Mouse (Mus musculus) layer of hippocampus, postnatal 14 days (tissue): ENCODE results near the gene Cd151. TPM values are rescaled to one million over a fixed set of nuclear protein-coding genes. Genes with fewer than 3 reads are reported as not detected.

Experiments
- DNase-seq, 2 experiments: peaks; one replicate each; pipeline ENCODE4 v3.0.0; 2021 to 2022; ENCODE audit warnings: low spot score in 2 of 2, mixed read lengths in 1 of 2
- long read RNA-seq, 2 experiments: library from polyadenylated mRNA; stranded (forward); transcript quantifications; one replicate each; pipeline ENCODE4 v2.0.0; 2021
- total RNA-seq, 2 experiments: library from RNA; stranded (reverse); gene quantifications; 2 replicates each; pipeline ENCODE4 v1.2.3; 2021

Gene Cd151
- total RNA-seq: 10 to 100 TPM; 29.5 to 33.8 TPM
- long read RNA-seq, experiment 1, transcript Cd151-202 (8 exons, 1,865 nt): minor isoform, 6 of 20 reads
- long read RNA-seq, experiment 1, transcript Cd151-203 (8 exons, 1,708 nt): major isoform, 8 of 20 reads
- long read RNA-seq, experiment 1, partial matches to known transcripts: 1 of 20 reads
- long read RNA-seq, experiment 1, other reads (novel, unspliced or antisense): 5 of 20 reads
- long read RNA-seq, experiment 2, transcript Cd151-203 (8 exons, 1,708 nt): major isoform, 16 of 31 reads
- long read RNA-seq, experiment 2, partial matches to known transcripts: 4 of 31 reads
- long read RNA-seq, experiment 2, other reads (novel, unspliced or antisense): 4 of 31 reads

DNA sequence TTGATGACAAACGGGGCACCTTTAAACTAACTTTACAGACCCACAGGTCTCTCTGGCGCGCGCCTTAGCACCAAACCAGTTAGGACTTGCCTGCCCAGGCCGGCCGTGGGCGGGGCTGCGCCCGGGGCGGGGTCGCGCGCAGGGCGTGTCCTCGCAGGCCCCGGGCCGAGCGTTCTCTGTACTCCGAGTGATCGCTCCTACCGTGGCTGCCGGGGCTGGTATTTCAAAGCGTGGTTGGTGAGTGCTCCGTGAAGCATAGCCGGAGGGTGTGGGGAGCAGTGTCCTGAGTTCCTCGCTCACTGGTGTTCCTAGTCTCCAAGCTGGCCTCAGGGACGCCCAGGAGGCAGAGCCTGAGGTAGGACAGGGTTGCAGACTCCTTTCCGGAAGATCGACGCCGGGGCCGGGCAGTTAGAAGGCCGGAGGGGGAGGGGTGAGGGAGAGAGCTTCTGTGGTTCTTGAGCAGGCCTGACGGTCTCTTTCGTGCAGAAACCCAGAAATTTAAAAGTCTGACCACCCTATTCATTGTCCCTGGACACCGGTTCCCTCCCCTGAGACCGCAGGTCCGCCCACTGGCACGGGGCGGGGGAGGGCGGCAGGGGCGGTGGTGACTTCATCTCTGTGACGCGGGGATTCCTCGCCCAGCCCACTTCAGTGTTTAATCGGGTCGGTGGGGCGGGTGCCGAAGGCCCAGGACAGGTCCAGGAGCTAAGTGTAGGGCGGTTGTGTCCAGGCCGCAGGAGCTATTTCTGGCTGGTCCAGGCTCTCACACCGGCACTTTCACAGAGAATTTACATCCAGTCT lies at the start of gene Cd151:
TSS of gene Cd151 (plus strand) at position 163 of the 801 bp plus-strand sequence.
- peak in 1 of 2 experiments; percentile 54 for DNase-seq

DNA sequence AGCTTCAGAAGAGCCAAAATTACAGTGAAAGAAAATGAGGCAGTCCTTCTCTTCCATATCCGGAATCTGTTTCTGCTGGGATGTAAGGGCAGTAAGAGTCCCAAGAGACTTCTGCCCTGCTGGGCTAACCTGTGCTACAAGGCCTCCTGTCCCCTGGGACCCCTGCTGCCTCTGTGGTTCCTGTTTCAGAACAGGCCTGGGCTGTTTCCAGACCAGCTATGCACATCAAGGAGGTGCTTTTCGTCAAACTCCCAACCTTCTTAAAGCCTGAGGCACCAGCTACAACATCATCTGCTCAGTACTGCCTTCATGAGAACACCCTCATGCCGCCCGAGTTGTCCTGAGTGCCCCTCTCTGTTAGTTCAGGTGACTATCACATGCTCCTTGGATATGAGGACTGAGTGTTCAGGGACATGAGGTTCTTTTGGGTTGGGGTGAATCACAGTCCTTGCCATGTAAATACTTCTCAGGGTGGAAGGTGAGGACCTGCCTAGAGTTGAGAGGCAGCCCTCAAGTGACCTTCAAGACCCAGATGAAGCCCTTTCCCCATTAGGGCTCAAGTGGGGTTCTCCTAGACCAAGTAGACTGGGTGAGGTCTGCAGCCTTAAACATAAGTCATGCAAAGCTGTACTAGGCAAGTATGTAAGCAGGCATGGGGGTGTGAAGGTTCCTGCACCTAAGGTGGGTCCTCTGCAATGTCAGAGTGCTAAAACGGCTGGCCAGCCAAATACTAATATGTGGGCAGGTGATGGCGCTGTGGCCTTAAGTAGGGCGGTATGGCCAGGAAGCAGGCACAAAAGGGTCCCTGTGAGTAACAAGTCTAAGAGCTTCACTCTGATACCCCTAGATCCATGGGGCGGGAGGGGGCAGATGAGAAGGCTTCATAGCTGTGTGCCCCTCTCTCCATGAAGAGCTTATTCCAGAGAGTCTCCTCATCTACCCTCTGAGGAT lies 49.2 kb upstream of the Cd151 start:
- DNase-seq: no peak

DNA sequence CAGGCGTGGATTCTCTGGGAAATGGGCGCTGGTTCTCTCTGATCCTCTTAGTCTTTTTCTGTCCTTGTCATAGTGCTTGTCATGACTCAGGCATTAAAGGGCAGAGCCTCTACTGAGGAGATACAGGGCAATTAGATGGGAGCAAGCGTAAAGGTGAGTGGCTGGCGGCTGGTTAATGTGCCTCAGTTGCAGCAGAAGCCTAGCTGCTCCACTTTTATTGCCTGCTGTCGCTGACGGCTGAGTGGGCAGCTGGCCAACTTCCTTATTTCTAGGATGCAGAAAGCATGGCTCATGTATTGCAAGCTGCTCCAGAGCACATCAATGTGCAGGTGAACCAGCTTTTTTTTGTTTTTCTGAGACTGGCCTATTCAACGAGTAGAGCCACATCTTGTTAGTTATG lies 48.2 kb upstream of the Cd151 start:
- no peak for DNase-seq

DNA sequence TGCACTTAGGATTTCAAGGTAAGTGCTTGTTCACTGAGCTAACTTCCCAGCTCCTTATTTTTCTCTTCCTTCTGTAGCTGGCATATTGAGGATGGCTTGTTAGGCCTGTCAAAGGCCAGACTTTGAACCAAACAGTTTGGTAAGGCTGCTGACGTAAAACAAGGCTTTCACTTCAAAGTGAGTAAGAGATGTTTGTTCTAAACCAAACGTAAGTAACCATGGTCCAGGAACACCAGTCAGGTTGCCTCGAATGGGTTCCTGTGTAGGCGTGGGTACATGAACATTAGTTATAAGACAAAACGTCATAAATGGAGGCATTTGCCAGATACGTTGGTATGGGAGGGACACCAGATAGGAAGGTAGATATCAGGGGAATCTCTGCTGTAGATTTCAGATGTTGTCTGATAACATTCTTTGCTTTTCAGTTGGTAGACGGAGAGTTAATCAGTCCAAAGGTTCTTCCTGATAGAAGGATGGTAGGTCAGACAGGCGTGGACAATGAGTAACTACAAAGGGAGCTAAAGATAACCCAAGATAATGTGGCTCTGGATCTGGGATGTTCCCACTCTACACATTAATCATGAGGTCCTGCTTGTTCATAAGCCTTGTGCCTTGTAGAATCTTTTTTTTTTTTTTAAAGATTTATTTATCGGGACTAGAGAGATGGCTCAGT lies 47.0 kb upstream of the Cd151 start:
- DNase-seq: no peak

DNA sequence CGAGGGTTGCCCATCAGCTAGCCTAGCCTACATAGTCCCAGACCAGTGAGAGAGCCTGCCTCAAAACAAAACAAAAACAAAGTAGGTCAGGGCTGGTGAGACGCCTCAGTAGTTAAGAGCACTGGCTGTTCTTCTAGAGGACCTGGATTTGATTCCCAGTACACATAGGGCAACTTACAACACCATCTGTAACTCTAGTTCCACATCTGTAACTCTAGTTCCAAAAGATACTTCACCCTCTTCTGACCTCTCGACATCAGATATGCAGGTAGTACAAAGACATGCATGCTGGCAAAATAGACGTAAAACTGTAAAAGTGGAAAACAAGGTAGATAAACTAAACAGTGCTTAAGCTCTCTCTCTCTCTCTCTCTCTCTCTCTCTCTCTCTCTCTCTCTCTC lies 43.4 kb upstream of the Cd151 start:
- no peak for DNase-seq

DNA sequence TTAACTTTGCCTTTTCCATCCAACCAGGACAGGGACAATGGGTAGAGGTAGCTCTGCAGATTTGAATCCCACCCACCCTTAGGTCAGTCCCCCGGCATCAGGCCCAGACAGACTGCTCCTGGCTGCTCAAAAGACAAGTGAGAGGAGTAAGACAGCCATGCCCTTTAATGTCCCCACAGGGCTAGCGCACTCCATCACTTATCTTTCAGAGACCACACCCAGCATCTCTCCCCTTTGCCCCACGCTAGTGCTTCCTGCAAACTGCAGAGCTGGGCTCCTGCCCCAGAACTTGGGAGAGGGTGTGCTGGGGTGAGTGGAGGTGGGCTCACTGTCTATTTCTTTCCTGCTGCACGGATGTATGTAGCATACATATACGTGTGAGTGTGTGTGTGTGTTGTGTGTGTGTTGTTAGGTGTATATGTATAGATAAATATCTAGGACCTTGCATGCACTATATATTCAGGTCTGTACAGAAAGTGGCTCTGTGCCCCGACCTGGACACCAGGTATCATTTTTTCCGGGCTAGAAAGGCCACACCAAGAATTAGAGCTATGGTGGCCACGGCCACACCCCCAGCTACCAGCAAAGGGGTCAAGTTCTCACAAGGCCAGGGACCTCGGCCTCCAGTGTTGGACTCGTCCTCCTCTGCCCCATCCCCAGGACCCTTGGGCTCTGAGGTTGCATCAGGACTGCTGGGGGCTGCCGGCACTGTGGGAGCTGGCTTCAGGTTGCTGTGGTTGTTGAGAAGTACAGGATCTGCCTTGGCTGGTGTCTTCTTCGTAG lies 40.1 kb upstream of the Cd151 start:
- no peak for DNase-seq

DNA sequence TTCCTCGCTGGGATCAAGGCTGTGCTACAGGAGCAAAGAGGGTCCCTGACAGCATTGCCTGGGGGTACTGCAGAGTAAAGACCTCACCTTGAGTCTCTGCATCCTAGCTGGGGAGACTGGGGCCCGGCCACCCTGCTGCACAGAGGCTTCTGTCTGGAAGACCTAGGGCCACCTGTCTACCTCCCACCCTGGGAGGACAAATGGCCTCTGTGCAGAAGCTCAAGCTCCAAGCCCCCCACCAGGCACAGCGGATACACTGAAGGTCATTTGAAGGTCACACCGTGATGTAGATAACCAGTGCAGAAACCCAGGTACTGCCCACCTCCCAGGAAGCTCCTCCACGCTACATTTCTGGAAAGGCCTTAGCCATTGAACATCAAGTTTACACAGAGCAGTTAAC lies 38.5 kb upstream of the Cd151 start:
- no peak for DNase-seq

DNA sequence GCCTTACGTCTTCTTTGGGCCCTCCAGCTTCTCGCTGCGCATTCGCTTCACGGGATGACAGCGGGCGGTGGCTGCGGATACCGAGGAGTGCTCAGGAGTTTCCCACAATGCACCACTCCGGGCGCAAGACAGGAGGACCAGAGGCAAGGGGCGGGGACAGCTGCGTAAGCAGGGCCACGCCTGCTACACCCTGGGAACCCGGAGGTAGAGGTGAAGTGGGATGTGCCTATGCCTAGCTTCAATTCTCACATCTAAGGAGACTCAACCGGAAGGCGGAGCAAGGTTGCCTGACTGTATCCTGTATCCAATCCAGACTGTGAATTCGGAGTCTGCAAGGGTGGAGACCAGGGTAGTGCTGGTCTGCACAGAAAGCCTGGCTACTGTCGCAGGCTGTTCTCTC lies 37.9 kb upstream of the Cd151 start, which contains the start of gene Cend1:
TSS of gene Cend1 (minus strand) at position 182 of the 400 bp plus-strand sequence.
- peak; percentile 81 to 88 for DNase-seq

DNA sequence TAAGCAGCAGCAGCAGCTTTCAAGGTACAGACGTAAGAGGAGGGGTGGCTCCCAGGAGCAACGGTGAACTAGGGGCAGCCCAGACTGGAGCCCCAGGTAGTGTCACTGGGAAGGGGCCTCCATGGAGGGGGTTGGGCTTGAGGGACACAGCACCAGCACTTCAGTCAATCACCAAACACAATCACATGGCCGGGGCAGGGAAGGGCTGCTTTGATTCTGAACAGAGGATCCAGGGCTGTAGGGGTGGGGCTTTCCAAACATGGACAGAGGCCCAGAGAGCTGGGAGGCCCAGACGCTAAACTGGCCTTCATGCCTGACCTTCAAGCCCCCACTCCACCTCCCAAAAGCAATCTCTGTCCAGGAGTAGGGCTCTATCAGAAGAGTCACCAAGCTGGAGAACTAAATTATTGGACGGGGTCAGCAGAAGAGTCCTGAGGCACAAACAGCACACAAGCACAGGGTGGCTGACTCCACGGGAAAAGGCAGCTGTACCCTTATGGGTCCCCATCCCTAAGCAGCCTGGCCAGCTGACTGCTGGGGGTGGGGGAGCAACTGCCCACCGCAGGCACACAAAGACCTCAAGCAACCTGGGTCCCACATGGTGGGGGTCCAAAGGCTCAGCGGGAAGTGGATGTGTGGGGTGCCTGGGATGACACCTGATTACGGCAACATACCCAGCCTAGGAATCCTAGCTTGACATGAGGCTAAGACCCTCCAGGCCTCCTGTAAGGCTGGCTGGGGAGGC lies 37.2 kb upstream of the Cd151 start:
- DNase-seq: no peak

DNA sequence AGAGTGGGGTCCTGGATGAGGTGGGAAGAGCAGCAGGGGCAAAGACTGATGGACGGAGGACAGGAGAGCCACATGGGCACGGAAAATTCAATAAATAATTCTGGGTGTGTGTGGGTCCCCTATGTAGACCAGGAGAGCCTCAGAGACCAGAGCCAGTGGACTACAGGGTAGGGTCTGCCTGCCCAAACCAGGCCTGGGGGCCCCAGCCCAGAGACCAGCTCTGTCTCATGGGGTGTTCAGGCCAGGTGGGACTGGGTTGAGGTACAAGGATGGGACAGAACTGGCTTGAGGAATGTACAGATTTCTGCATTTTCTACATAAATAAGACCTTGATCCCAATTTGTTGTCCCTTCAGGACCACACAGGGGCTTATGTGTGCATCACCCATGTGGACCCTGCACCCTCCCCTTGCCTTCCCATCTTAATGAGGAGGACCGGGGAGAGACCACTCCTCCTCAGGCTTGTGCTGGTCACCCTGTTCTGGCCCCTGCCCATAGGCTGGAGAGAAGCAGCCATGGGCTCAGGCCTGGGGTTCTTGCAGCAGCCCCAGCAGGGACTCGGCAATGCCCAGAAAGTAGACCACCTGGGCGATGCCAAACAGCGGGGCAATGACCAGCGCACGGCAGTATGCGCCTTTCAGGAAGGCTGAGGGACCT lies 36.5 kb upstream of the Cd151 start:
- no peak for DNase-seq

DNA sequence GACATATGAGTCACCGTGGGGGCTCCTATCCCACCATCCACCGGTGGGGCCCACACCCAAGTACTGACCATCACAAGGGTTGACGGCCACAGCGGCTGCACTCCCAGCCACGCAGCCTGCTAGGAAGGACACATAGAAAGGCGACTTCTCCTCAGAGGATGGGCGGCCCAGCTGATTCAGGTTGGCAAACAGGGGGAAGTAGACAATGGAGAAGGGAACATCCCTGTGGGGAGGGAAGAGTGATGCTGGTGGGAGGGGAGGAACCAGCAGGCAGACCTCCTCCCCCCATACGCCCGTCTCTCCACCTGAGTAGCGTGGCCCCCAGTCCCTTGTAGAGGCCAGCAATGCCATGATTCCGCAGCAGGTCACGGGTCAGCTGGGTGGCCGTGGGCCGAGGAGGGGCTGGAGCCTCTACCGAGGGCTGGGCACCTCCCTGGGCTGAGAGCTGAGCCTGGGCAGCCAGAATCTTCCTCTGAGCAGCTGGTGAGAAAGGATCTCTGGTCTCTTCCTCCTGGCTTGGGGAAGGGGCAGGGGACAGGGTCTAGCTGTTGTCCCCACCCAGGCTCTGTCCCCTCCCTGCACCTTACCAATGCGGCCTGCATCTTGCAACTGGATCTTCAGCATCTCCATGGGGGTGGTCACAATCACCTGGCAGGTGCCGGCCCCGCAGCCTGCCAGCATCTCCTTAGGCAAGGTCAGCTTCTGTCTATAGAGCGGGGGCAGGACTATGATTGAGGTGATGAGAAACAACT lies 35.6 kb upstream of the Cd151 start:
- DNase-seq: no peak

DNA sequence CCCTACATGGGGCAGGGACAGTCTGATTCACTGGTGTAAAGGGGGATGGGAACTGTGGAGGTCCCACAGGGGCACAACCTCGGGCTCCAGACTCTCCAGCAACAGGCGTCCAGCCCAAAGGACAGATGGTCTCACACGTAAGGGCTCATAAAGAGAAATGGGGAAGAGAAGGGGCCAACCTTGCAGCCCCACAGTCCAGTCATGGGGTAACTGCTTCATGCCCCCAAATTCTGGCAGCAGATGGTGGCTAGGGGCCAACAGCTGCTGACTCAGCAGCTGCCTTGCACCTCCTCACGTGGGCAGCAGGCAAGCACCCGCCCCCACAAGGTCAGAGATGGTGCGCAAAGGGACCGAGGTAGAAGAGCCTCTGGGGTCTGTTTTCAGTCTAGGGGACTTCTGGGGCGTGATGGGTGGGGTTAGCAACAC lies 35.0 kb upstream of the Cd151 start:
- DNase-seq: no peak

DNA sequence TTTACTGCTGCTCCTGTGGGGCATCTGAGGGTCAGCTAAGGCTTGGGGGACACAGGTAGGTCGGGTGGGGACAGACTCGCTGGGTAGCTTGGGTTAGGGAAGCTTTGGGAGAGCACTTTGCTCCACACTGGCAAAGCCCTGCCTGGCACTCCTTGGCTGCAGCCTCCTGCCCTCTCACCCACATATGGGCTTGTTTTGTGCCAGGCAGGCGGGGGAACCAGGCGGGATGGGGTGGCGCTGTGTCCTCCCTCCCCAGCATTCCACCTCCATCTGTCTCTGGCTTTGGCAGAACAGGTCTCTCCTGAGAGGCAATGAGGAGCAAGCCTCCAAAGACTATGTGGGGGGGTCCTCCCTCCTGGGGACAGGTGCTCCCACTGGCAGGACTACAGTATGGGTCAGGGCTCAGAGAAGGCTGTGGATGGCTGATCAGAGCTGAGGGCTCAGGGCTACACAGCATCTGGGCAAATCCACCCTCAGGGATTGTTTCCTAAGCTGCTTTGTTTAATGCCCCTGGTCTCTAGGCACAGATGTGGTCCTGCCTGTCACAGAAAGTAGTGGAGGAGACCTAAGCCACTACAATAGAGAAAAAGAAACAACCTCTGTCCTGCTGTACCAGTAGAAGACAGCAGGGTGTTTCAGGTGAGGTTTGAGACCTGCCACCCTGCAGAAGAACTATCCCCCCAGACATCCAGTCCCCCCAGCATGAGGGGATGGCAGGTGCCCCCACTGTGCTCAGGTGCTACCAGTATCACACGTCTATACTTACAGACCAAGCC lies 34.3 kb upstream of the Cd151 start:
- DNase-seq: no peak

DNA sequence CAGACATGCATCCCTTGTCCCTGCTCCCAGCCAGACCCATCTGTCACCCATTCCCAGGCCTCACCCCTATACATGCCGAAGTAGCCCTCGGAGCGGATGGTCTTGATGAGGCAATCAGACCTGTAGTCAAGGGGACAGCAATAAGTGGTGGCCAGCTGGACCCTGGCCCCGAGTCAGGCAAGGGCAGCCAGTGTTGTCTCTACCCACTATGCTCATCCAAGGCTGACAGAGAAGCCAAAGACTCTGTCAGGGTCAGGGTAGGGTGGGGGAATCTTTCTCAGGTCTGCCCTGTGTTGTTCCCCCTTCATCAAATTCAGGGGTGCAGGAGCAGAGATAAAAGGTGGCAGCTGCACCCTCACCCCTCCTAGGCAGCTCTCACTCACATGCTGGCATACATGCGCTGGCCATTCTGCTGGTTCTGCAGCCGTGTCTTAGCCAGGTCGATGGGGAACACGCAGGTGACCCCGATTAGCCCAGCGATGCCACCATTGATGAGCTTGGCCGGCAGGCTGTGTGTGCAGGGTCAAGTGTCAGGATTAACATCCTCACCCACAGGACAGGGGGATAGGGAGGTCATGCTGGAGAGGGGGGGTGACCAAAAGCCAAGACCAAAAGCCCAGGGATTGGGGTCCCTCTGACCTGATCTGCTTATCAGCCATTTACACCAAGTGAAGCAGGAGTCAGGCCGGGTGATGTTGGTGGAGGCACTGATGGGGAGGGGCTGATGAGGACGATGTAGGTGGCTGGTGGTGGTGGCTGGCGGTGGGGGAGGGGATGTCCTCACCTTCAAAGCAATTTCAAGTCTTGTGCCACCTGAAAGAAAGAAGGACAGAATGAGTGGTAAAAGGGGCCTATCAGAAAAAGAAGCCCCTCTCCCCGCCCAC lies 33.4 kb upstream of the Cd151 start:
- DNase-seq: no peak

DNA sequence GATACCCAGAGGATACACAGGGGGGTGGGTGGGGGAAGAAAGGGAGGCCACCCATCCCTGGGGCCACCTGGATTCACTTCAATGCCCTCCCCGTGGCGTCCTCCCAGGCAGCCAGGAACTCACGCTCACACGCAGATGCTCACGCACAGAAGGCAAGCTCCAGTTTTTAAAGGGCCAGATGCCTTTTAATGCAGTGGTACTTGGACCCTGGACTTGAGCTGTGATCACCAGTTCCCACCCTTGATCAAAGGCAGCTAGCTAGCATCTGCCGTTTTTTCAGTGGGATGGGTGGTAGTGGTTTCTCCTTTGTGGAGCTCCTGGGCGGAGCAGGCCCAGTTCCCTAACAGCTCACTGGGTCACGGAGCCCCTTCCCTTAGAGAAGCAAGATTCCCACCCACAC lies 32.7 kb upstream of the Cd151 start:
- DNase-seq: peak; percentile 70 to 78
